31 mouse cellular contexts compared by ENCODE assay signal in the genomic region with DNA sequence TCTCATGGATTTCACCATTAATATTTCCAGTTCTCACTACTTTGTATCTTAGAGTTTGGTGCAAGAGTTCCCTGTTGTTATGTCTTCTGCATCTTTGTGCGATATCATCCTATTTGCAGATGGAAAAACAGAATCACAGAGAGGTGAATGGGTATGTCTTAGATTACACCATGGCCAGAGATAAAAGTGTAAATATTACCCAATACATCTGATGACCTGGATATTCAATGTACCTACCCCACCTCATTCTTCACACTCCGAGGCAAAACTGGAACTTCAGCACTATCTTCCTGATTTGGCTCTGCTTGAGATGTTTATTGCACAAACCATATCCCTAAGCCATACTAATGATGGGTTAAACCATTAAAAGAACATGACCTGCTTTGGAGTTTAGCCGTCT.
"Had no signal": no experiment of that assay in that cellular context is flagged by ENCODE, and none has a peak within 500 bp of the region (broad histone marks: within the 10 kb centered on the region; RNA-seq: fewer than 3 reads in every experiment).

No protein-coding gene starts in this region.

- H3K9ac ChIP-seq: limb, embryonic 12.5 days; limb, embryonic 13.5 days; limb, embryonic 15.5 days; liver, embryonic 13.5 days; liver, embryonic 14.5 days; liver, embryonic 15.5 days; liver, postnatal 0 days; lung, embryonic 14.5 days; lung, embryonic 15.5 days; midbrain, embryonic 12.5 days; midbrain, embryonic 13.5 days; midbrain, embryonic 15.5 days; neural tube, embryonic 12.5 days had no signal

- H3K36me3 ChIP-seq: limb, embryonic 10.5 days; limb, embryonic 12.5 days; limb, embryonic 13.5 days; limb, embryonic 15.5 days; liver, embryonic 13.5 days; liver, embryonic 15.5 days; lung, embryonic 15.5 days; midbrain, embryonic 10.5 days; midbrain, embryonic 12.5 days; midbrain, embryonic 13.5 days; midbrain, embryonic 15.5 days; neural tube, embryonic 12.5 days had no signal

- H3K4me1 ChIP-seq: limb, embryonic 10.5 days; limb, embryonic 12.5 days; limb, embryonic 13.5 days; limb, embryonic 15.5 days; liver, embryonic 13.5 days; liver, embryonic 15.5 days; lung, embryonic 15.5 days; megakaryocyte, embryonic 14.5 days; midbrain, embryonic 10.5 days; midbrain, embryonic 12.5 days; midbrain, embryonic 13.5 days; midbrain, embryonic 15.5 days; neural tube, embryonic 12.5 days had no signal

- H3K4me3 ChIP-seq: limb, embryonic 10.5 days; limb, embryonic 12.5 days; limb, embryonic 13.5 days; limb, embryonic 15.5 days; liver, embryonic 13.5 days; liver, embryonic 15.5 days; lung, embryonic 15.5 days; megakaryocyte, embryonic 14.5 days; midbrain, embryonic 10.5 days; midbrain, embryonic 12.5 days; midbrain, embryonic 13.5 days; midbrain, embryonic 15.5 days; myocyte; neural tube, embryonic 12.5 days had no signal

- H3K27ac ChIP-seq: limb, embryonic 10.5 days; limb, embryonic 12.5 days; limb, embryonic 13.5 days; limb, embryonic 15.5 days; liver, embryonic 13.5 days; liver, embryonic 14.5 days; liver, embryonic 15.5 days; lung, embryonic 15.5 days; macrophage; midbrain, embryonic 10.5 days; midbrain, embryonic 12.5 days; midbrain, embryonic 13.5 days; midbrain, embryonic 15.5 days; neural tube, embryonic 12.5 days had no signal

- DNase-seq: left cerebral cortex, postnatal 4 days; liver; liver, embryonic 13.5 days; liver, postnatal 0 days; lung, adult 18-20 months; lung, adult 2 months; lung, embryonic 14.5 days; lung, postnatal 10 days; lung, postnatal 14 days; lung, postnatal 36 days; lung, postnatal 4 days; midbrain, embryonic 14.5 days had no signal

- H3K4me2 ChIP-seq: limb, embryonic 12.5 days; limb, embryonic 13.5 days; limb, embryonic 15.5 days; liver, embryonic 11.5 days; liver, embryonic 13.5 days; liver, embryonic 15.5 days; lung, embryonic 14.5 days; lung, embryonic 15.5 days; midbrain, embryonic 11.5 days; midbrain, embryonic 12.5 days; midbrain, embryonic 13.5 days; midbrain, embryonic 15.5 days; neural tube, embryonic 12.5 days had no signal

- ATAC-seq: liver, postnatal 0 days; lung, postnatal 0 days; midbrain, embryonic 13.5 days; midbrain, embryonic 15.5 days; midbrain, embryonic 16.5 days had no signal

- H3K27me3 ChIP-seq: limb, embryonic 12.5 days; limb, embryonic 13.5 days; limb, embryonic 15.5 days; liver, embryonic 13.5 days; liver, embryonic 15.5 days; lung, embryonic 15.5 days; megakaryocyte, embryonic 14.5 days; midbrain, embryonic 12.5 days; midbrain, embryonic 13.5 days; midbrain, embryonic 15.5 days; neural tube, embryonic 12.5 days had no signal

- H3K9me3 ChIP-seq: limb, embryonic 10.5 days; limb, embryonic 12.5 days; limb, embryonic 15.5 days; liver, embryonic 13.5 days; liver, embryonic 15.5 days; lung, embryonic 15.5 days; midbrain, embryonic 10.5 days; midbrain, embryonic 12.5 days; midbrain, embryonic 13.5 days; midbrain, embryonic 15.5 days; neural tube, embryonic 12.5 days had no signal
